30 mouse cellular contexts compared by ENCODE assay signal in genomic region chr12:99712214-99712613, GRCm38 (mm10).
DNase-seq lines count a peak whose midpoint lies in the region; ATAC-seq and TF ChIP-seq lines count a peak whose summit lies in the region.
"Had no signal": no experiment of that assay in that cellular context is flagged by ENCODE, and none has a peak within 500 bp of the region (broad histone marks: within the 10 kb centered on the region; RNA-seq: fewer than 3 reads in every experiment).

No protein-coding gene starts in this region.

- 19% methylated on average over 5 of the region's 5 CpGs for WGBS in heart, embryonic 13.5 days
- WGBS in heart, adult 2 months, result 27% methylated on average over 5 of the region's 5 CpGs
- WGBS in hindbrain, embryonic 12.5 days, result 45% methylated on average over 5 of the region's 5 CpGs
- 28% methylated on average over 5 of the region's 5 CpGs for whole genome bisulfite sequencing in hindbrain, embryonic 14.5 days
- WGBS in midbrain, embryonic 16.5 days, result 28% methylated on average over 5 of the region's 5 CpGs
- 51% methylated on average over 5 of the region's 5 CpGs for WGBS in midbrain, embryonic 10.5 days

- intact Hi-C loops in heart, adult 2 months (cut with DNase I), result no loop called here

- H3K36me3 ChIP-seq in heart, embryonic 13.5 days, result no peaks in the 10 kb centered on the region
- H3K36me3 ChIP-seq in heart, adult 2 months (ENCODE audit: control insufficient read depth, insufficient read depth, low read length), result no peaks in the 10 kb centered on the region
- no peaks in the 10 kb centered on the region for H3K36me3 ChIP-seq in hindbrain, embryonic 12.5 days
- no peaks in the 10 kb centered on the region for H3K36me3 ChIP-seq in hindbrain, embryonic 14.5 days (replicated peaks; ENCODE audit: control insufficient read depth, insufficient read depth)
- no peaks in the 10 kb centered on the region for H3K36me3 ChIP-seq in midbrain, embryonic 16.5 days (ENCODE audit: control insufficient read depth, insufficient read depth, low read length)
- no peaks in the 10 kb centered on the region for H3K36me3 ChIP-seq in midbrain, embryonic 10.5 days
- H3K36me3 ChIP-seq: embryonic facial prominence, embryonic 13.5 days; liver, embryonic 12.5 days; neural tube, embryonic 15.5 days had no signal

- no peaks in the 10 kb centered on the region for H3K27me3 ChIP-seq in heart, embryonic 13.5 days (replicated peaks)
- no peaks in the 10 kb centered on the region for H3K27me3 ChIP-seq in heart, adult 2 months (ENCODE audit: control insufficient read depth, insufficient read depth, low read length)
- H3K27me3 ChIP-seq in hindbrain, embryonic 12.5 days, result no peaks in the 10 kb centered on the region
- H3K27me3 ChIP-seq in hindbrain, embryonic 14.5 days (ENCODE audit: control insufficient read depth, insufficient read depth, low read length), result no peaks in the 10 kb centered on the region
- no peaks in the 10 kb centered on the region for H3K27me3 ChIP-seq in midbrain, embryonic 16.5 days (ENCODE audit: control insufficient read depth, insufficient read depth, low read depth, low read length)
- no peaks in the 10 kb centered on the region for H3K27me3 ChIP-seq in midbrain, embryonic 10.5 days (ENCODE audit: low read depth, poor library complexity, severe bottlenecking)
- H3K27me3 ChIP-seq: embryonic facial prominence, embryonic 13.5 days; liver, embryonic 12.5 days; neural tube, embryonic 15.5 days had no signal

- H3K4me2 ChIP-seq in heart, embryonic 13.5 days, result peak overlapping the region; percentile 45
- H3K4me2 ChIP-seq in hindbrain, embryonic 12.5 days (replicated peaks), result no peak overlapping the region
- H3K4me2 ChIP-seq in hindbrain, embryonic 14.5 days (replicated peaks), result no peak overlapping the region
- no peak overlapping the region for H3K4me2 ChIP-seq in midbrain, embryonic 16.5 days (ENCODE audit: low read length)
- H3K4me2 ChIP-seq: embryonic facial prominence, embryonic 13.5 days; liver, embryonic 12.5 days; neural tube, embryonic 15.5 days had no signal

- ATAC-seq in heart, embryonic 13.5 days (ENCODE audit: extremely low read depth, insufficient number of reproducible peaks, low FRiP score, low TSS enrichment), result no peak
- no peak for ATAC-seq in hindbrain, embryonic 12.5 days (ENCODE audit: low FRiP score)
- no peak for ATAC-seq in hindbrain, embryonic 14.5 days (ENCODE audit: low FRiP score)
- no peak for ATAC-seq in midbrain, embryonic 16.5 days
- ATAC-seq in erythroblast, adult 5-6 weeks (replicated peaks; ENCODE audit: low FRiP score, poor library complexity, severe bottlenecking), result no peak
- ATAC-seq: CD4-positive, CD25-positive, alpha-beta regulatory T cell, adult 4 months; forebrain, embryonic 16.5 days; hindbrain, embryonic 16.5 days; intestine, embryonic 16.5 days; liver, embryonic 12.5 days; liver, postnatal 0 days had no signal

- TF ChIP-seq CTCF in heart, adult 2 months (IDR thresholded peaks at IDR 0.05), result no peak

- H3K4me3 ChIP-seq in heart, embryonic 13.5 days, result 0 out of 2 replicates have a peak overlapping the region, but pooled peaks have one; percentile 0
- no peak overlapping the region for H3K4me3 ChIP-seq in heart, adult 2 months
- no peak overlapping the region for H3K4me3 ChIP-seq in hindbrain, embryonic 12.5 days
- no peak overlapping the region for H3K4me3 ChIP-seq in hindbrain, embryonic 14.5 days (replicated peaks; ENCODE audit: low read length)
- no peak overlapping the region for H3K4me3 ChIP-seq in midbrain, embryonic 16.5 days (ENCODE audit: low read depth, low read length)
- no peak overlapping the region for H3K4me3 ChIP-seq in midbrain, embryonic 10.5 days
- H3K4me3 ChIP-seq: embryonic facial prominence, embryonic 13.5 days; erythroblast, embryonic 14.5 days; gastrocnemius, adult 2 months; liver, embryonic 12.5 days; neural tube, embryonic 15.5 days had no signal

- peak overlapping the region; percentile 58 for H3K27ac ChIP-seq in heart, embryonic 13.5 days (replicated peaks)
- H3K27ac ChIP-seq in heart, adult 2 months, result no peak overlapping the region; the same call in none of the 2 replicates
- 0 out of 2 replicates have a peak overlapping the region, but pooled peaks have one; percentile 17 for H3K27ac ChIP-seq in hindbrain, embryonic 12.5 days
- H3K27ac ChIP-seq in hindbrain, embryonic 14.5 days, result no peak overlapping the region
- 0 out of 2 replicates have a peak overlapping the region, but pooled peaks have one; percentile 24 for H3K27ac ChIP-seq in midbrain, embryonic 16.5 days (ENCODE audit: low read length)
- no peak overlapping the region for H3K27ac ChIP-seq in midbrain, embryonic 10.5 days (replicated peaks)
- H3K27ac ChIP-seq: embryonic facial prominence, embryonic 13.5 days; gastrocnemius, adult 2 months; kidney, postnatal 0 days; liver, embryonic 12.5 days; macrophage; neural tube, embryonic 15.5 days had no signal

- DNase-seq in heart, adult 2 months, result no peak
- DNase-seq in hindbrain, embryonic 14.5 days (ENCODE audit: low spot score), result no peak
- no peak for DNase-seq in midbrain, embryonic 10.5 days (ENCODE audit: low spot score)
- DNase-seq: adrenal gland, postnatal 25 days; cerebellum, adult 18-20 months; cerebellum, postnatal 10 days; gastrocnemius, adult 2 months; gastrocnemius, postnatal 36 days; heart, adult 18-20 months; kidney, adult 8-10 months; kidney, postnatal 4 days; left cerebral cortex, postnatal 4 days; liver, postnatal 0 days; right cerebral cortex, adult 18-20 months; spleen, adult 18-20 months; thymus, postnatal 14 days had no signal

- TF ChIP-seq POLR2A in heart, adult 2 months (IDR thresholded peaks at IDR 0.05; ENCODE audit: insufficient read depth, low read depth, low read length), result no peak

- peaks cover 31% of the 10 kb centered on the region for H3K4me1 ChIP-seq in heart, embryonic 13.5 days
- H3K4me1 ChIP-seq in heart, adult 2 months (ENCODE audit: control insufficient read depth, insufficient read depth, low read length), result peaks cover 9% of the 10 kb centered on the region
- peaks cover 11% of the 10 kb centered on the region for H3K4me1 ChIP-seq in hindbrain, embryonic 12.5 days
- 0 out of 2 replicates have a peak, but pooled peaks cover 3% of the 10 kb centered on the region for H3K4me1 ChIP-seq in hindbrain, embryonic 14.5 days (replicated peaks; ENCODE audit: control insufficient read depth, insufficient read depth, low read length)
- peaks cover 8% of the 10 kb centered on the region for H3K4me1 ChIP-seq in midbrain, embryonic 16.5 days (ENCODE audit: control insufficient read depth, insufficient read depth, low read length)
- H3K4me1 ChIP-seq in midbrain, embryonic 10.5 days, result peaks cover 15% of the 10 kb centered on the region

- H3K9me3 ChIP-seq in heart, embryonic 13.5 days, result no peaks in the 10 kb centered on the region
- no peaks in the 10 kb centered on the region for H3K9me3 ChIP-seq in hindbrain, embryonic 12.5 days (replicated peaks)
- H3K9me3 ChIP-seq in hindbrain, embryonic 14.5 days (ENCODE audit: control insufficient read depth, low read length), result no peaks in the 10 kb centered on the region
- H3K9me3 ChIP-seq in midbrain, embryonic 16.5 days (replicated peaks; ENCODE audit: control insufficient read depth, low read length, poor library complexity, severe bottlenecking), result no peaks in the 10 kb centered on the region
- H3K9me3 ChIP-seq in midbrain, embryonic 10.5 days (replicated peaks), result no peaks in the 10 kb centered on the region
- H3K9me3 ChIP-seq: embryonic facial prominence, embryonic 13.5 days; liver, embryonic 12.5 days; neural tube, embryonic 15.5 days had no signal

- no peak for TF ChIP-seq EP300 in heart, adult 2 months (IDR thresholded peaks at IDR 0.05; ENCODE audit: insufficient read depth, low read depth, low read length)

- H3K9ac ChIP-seq in heart, embryonic 13.5 days, result no peak overlapping the region
- no peak overlapping the region for H3K9ac ChIP-seq in heart, adult 2 months (ENCODE audit: low read depth, low read length)
- H3K9ac ChIP-seq in hindbrain, embryonic 12.5 days, result no peak overlapping the region
- no peak overlapping the region for H3K9ac ChIP-seq in hindbrain, embryonic 14.5 days
- H3K9ac ChIP-seq in midbrain, embryonic 16.5 days (ENCODE audit: low read depth, low read length), result no peak overlapping the region
- H3K9ac ChIP-seq: embryonic facial prominence, embryonic 13.5 days; liver, embryonic 12.5 days; liver, postnatal 0 days; neural tube, embryonic 15.5 days had no signal

- H3K79me2 ChIP-seq in heart, adult 2 months (replicated peaks; ENCODE audit: control insufficient read depth, insufficient read depth, low read length), result no peaks in the 10 kb centered on the region

Comparison
In these comparisons a context has a peak if more than half of its experiments do, and no peak if none do; other contexts are left out.
1. H3K27ac ChIP-seq: peak in heart, embryonic 13.5 days (single experiment), hindbrain, embryonic 12.5 days (single experiment) and midbrain, embryonic 16.5 days (single experiment); none in heart, adult 2 months (single experiment), hindbrain, embryonic 14.5 days (single experiment) and midbrain, embryonic 10.5 days (single experiment).